Mouse (Mus musculus): ENCODE measurements around the gene Rdh7.
"Not testable (repeated sequence)": the region's sequence is repeated elsewhere in the genome, so short reads cannot be mapped to it uniquely, and the experiment has no call there.

The Rdh7 gene

GRCm38 (mm10) chr10:127888605-127889004 lies at the start of gene Rdh7:
TSS of gene Rdh7 (minus strand) at chr10:127888817.
- no peak for DNase-seq (ENCODE audit: low spot score in 2 of 2)

- peak; percentile 47 to 70 for DNase-seq (ENCODE audit: low spot score in 2 of 2)
Measured at GRCm38 (mm10) chr10:127937428-127938010, 48.9 kb upstream of the Rdh7 start.

DNA sequence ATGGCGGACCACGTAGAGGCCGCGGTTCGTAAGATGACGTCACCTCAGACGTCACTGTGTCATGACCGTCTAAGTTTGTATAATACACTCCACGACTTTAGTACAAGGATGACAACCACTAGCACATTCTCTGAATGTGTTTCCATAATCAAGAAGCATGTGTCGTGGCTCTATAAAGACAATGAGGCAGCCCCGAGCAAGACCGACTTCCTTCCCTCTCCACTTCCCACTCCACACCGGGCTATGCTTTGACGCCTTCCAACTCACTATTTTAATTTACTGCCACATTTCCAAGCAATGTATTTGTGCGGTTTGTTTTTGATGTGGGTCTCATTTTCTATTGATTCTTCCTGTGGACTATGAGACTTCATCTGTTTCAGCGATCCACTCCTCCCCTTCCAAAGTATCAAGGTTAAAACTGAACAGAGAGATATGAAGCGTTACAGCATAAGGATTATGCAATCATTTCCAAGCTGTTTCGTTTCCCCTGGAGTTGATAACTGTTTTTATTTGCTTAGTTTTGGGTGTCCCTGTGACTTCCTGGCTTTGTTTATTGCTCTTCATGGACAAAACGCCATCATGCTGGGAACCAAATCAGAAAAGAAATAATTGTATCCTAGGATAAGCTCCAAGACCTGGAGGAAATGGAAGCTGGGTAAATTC lies 48.3 kb upstream of the Rdh7 start:
- DNase-seq (ENCODE audit: low spot score in 2 of 2), result no peak

DNA sequence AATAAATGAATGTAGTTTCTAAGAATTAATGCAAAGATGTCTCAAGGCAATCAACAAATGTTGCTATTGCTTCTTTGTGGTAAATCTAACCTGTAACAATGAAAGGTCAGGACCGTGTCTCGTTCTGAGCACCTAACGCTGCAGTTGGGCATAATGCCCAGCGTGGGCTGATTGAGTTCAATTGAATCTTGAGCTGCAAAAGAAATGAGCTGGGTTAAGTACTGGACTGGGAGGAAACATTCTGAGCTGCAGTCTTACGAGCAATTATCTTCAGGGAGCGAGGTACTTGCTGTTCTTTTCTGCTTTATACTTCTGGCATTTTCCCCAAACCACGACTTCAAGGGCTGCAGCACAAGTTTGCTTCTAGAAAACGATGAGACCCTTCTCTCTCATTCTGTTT lies 47.7 kb upstream of the Rdh7 start:
- DNase-seq (ENCODE audit: low spot score in 2 of 2), result peak in 1 of 2 experiments; percentile 54

DNA sequence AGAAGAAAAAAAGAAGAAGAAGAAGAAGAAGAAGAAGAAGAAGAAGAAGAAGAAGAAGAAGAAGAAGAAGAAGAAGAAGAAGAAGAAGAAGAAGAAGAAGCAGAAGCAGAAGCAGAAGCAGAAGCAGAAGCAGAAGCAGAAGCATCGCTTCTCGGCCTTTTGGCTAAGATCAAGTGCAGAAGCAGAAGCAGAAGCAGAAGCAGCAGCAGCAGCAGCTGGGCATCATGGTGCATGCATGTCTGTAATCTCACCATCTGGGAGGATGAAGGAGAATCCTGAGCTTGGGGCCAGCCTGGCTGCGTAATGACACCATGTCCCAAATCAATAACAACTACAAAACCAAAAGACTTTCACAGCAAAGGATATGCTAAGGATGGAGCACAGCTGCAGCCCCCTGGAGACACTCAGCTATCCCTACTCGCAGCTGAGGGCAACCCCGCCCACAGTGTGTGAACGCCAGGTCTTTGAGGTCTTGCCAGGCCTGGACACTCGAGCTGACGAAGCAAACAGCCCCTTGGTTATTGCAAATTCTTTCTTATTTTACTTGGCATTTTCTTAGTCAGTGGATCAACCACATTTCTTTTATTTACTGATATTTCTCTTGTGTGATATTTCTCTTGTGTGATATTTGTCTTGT lies 43.8 kb upstream of the Rdh7 start:
- DNase-seq (ENCODE audit: low spot score in 2 of 2), result no peak

GRCm38 (mm10) chr10:127927737-127928136 lies 39.1 kb upstream of the Rdh7 start:
- DNase-seq (ENCODE audit: low spot score in 2 of 2), result no peak

- DNase-seq (ENCODE audit: low spot score in 2 of 2), result no peak
Measured at GRCm38 (mm10) chr10:127924597-127925378, 36.2 kb upstream of the Rdh7 start.

DNA sequence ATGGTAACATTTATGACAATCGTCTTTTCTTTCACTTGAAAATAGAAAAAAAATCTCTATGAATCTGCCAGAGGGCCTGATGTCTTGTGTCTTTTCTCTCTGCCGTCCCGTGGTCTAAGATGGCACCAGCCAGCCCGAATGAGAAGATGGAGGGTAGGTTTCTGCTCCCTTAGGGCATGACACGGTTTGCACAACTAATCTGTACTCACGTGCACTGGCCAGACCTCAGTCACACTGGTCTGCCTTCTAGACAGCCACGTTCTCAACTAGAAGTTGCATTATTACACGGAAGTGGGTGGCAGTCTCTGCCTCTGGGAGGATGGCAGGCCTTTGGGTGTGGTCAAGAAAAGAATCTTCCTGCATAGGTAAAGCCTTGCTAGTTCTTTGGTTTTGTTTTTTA lies 34.4 kb upstream of the Rdh7 start:
- no peak for DNase-seq (ENCODE audit: low spot score in 2 of 2)

- DNase-seq (ENCODE audit: low spot score in 2 of 2), result no peak
Measured at GRCm38 (mm10) chr10:127922241-127922640, 33.6 kb upstream of the Rdh7 start.

DNA sequence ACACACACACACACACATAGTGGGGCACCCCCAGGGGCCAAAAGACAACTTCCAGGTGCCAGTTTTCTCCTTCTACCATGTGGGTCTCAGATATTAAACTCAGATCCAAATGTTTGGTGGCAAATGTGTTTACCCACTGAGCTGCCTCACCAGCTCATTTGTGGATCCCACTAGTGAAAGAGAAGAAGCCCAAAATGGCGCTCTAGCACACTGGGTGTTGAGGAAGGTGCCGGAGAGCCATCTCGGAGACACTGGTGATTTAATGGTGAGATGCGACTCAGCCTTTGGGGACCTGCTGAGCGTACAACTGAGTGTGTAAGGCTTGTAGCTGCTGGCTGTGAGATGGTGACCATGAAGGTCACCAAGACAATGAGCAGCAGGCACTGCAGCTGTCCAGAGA lies 29.0 kb upstream of the Rdh7 start:
- no peak for DNase-seq (ENCODE audit: low spot score in 2 of 2)

DNA sequence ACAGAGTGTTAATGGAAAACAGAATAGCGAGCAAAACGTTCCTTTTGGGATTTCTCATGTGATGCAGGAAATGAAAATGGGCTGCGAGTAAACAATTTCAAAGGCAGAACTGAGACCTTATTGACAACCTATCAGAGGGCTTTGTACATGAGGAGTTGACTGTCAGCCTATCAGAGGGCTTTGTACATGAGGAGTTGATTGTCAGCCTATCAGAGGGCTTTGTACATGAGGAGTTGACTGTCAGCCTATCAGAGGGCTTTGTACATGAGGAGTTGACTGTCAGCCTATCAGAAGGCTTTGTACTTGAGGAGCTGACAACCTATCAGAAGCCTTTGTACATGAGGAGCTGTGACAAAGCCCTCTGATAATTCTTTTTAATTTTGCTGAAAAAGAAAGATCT lies 28.6 kb upstream of the Rdh7 start:
- not testable (repeated sequence) for DNase-seq (ENCODE audit: low spot score in 2 of 2)

GRCm38 (mm10) chr10:127915578-127915977 lies 27.0 kb upstream of the Rdh7 start:
- no peak for DNase-seq (ENCODE audit: low spot score in 2 of 2)

- DNase-seq (ENCODE audit: low spot score in 2 of 2), result no peak
Measured at GRCm38 (mm10) chr10:127907386-127907951, 18.9 kb upstream of the Rdh7 start.

DNA sequence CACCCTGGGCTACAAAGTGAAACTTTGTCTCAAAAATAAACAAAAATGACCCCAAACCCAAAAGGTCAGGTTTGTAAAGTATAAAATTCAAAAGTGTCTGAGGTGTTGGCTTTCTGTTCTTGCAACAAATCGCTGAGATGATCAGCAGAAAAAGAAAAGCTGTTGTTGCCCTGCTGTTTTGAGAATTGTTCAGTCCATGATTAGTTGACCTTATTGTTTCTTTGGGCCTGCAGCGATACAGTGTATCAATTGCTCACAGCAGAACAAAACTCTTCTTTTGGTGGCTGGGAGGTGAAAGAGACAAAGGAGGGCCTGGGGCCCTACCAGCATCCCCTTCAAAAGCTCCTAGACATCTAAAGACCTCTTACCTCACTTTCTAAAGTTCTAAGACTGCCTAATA lies 17.5 kb upstream of the Rdh7 start:
- no peak for DNase-seq (ENCODE audit: low spot score in 2 of 2)

DNA sequence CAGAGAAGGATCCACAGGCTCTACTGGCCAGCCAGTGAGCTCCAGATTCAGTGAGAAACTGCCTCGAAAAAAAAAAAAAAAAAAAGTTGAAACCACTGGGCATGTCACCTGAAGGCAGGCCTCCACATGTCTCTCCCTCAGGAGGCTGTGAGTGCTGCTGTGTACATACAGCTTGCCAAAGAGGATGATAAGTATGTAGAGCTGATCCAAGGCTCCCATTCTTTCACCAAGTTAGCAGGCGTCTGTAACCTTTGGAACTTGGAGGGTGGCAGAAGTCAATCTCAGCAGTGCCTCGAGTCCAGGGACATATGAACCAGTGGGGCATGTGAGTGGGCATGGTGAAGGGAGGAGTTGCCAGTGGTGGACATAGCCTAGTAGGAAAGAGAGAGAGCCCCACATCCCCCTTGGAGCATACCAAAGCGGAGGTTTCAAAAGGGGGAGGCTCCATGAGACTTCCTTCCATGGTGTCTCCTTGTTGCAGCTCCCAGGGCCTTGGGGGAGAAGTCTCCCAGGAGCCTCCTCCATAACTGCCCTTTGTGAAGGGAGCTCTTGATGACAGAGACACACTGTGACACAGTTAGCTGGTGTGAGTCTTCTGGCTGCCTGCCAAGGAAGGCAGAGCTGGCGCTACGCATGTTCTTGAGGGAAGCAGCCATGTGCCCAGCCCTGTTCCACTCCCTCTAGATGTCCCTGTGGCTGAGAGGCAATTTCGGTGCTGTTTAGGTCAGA lies 16.3 kb upstream of the Rdh7 start:
- DNase-seq (ENCODE audit: low spot score in 2 of 2), result peak in 1 of 2 experiments; percentile 31

DNA sequence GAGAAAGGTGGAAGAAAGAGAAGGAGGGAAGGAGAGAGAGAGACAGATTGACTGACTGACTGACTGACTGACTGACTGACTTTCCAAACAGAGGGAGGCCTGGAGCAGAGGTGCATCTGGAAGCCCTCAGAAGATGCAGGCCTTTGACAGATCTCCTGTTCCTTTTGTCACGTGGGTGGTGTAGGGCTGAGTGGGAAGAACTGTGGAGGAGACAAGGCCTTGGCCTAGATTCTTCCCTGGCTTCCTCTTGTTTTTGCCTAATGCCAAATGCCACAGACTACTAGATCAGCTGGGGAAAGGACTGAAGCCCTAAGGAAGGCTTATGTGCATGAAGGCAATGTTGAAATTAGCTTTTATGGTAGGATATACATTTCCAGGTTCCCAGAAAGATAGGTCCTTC lies 14.5 kb upstream of the Rdh7 start:
- DNase-seq (ENCODE audit: low spot score in 2 of 2), result no peak

- no peak for DNase-seq (ENCODE audit: low spot score in 2 of 2)
Measured at GRCm38 (mm10) chr10:127901751-127902150, 13.1 kb upstream of the Rdh7 start.

GRCm38 (mm10) chr10:127899783-127900182 lies 11.2 kb upstream of the Rdh7 start:
- DNase-seq (ENCODE audit: low spot score in 2 of 2), result no peak

- no peak for DNase-seq (ENCODE audit: low spot score in 2 of 2)
Measured at GRCm38 (mm10) chr10:127898218-127898617, 9.6 kb upstream of the Rdh7 start, which contains the start of gene Sdr9c7. TSS of gene Sdr9c7 (plus strand) at chr10:127898518.

- DNase-seq (ENCODE audit: low spot score in 2 of 2), result no peak
Measured at GRCm38 (mm10) chr10:127897506-127897905, 8.9 kb upstream of the Rdh7 start.

GRCm38 (mm10) chr10:127896705-127897104 lies 8.1 kb upstream of the Rdh7 start:
- no peak for DNase-seq (ENCODE audit: low spot score in 2 of 2)

Measured in urinary bladder, postnatal 4 days (tissue).